Mouse (Mus musculus): ENCODE measurements around the gene Pglyrp1.

Gene Pglyrp1

DNA sequence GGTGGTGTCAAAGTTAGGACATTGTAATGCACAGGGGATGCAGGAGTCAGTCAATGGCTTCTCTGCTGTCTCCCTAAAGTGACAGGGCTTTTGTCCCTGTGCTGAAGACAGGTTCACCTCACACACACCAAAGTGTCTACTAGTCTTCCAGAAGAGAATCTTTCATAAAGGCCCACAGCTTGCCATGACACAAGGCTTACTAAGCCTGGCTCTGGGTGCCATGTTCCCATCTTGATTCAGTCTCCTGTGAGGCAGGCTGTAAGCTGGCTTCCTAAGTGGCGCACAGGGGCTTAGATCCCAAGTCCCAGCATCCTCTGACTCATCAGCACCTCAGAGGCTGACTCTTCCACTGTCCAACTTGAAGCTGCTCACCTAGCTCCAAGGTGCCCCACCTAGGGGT lies 15.8 kb downstream of the Pglyrp1 start:
- DNase-seq (ENCODE audit: low spot score): no peak

DNA sequence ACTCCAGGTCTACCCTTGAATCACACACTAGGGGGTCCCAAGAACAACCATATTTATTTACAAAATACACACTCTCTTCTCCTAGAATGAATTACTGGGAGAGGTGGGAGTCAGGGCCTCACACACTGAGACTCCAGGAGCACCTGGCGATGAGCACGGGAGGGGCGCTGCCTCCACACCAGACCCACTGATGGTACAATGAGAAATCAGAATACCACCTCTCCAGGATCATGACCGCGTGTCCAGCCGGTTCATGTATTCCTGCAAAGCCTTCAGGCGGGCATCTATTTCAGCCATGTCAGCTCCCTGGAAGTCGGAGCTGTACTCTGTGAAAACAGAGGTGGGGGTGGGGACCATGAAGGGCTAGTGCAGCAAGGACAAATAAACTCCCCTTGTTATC lies 19.7 kb downstream of the Pglyrp1 start:
- no peak for DNase-seq (ENCODE audit: low spot score)

DNA sequence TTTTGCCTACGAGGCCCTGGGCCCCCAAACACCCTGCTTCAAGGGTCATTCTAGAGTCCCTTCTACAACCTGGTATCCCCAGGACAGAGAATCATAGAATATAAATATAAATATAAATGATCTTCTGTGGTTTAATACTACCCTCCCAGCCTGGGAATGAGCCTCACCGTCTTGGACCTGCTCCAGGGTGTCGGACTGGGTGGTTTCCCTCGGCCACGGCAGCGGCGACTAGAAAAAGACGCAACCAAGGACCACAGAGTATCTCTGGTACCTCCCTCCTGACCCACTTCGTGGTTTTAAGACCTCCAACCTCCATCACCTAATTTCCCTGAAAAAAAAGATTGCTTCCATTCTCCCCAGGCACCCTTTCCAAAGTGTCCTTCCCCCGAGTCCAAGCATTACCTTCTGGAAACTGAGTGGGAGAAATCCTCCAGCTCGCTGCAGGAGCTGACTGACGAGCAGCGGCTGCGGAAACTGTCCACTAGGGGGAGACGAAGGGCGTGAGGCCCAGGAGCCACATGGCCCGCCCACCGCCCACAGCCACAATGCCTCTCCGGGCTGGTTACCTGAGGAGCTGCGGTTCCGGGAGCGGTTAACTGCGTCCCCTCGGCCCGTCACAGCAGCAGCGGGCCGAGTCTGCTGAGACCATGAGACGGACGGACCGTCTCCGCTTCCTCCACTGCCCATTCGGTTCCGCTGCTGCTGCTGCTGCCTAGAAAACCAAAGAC lies 20.9 kb downstream of the Pglyrp1 start:
- DNase-seq (ENCODE audit: low spot score): peak; percentile 71

DNA sequence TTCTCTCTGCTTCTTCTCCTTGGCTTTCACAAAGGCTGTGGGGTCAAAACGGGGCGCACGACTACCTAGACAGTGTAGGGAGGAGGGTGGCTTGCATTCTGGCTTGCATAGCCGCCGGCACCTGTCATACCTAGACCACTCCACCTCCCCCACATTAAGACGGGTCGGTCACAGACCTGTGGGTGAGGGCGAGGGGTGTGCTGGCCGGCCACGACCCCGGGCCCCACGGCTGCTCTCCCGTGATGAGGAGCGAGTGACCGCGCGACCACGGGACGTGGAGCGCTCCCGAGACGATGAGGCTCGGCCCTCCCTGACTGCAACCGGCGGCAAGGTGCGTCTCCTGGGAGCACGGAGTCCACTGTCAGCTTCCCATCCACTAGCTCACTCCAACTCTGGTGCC lies 21.9 kb downstream of the Pglyrp1 start:
- no peak for DNase-seq (ENCODE audit: low spot score)

DNA sequence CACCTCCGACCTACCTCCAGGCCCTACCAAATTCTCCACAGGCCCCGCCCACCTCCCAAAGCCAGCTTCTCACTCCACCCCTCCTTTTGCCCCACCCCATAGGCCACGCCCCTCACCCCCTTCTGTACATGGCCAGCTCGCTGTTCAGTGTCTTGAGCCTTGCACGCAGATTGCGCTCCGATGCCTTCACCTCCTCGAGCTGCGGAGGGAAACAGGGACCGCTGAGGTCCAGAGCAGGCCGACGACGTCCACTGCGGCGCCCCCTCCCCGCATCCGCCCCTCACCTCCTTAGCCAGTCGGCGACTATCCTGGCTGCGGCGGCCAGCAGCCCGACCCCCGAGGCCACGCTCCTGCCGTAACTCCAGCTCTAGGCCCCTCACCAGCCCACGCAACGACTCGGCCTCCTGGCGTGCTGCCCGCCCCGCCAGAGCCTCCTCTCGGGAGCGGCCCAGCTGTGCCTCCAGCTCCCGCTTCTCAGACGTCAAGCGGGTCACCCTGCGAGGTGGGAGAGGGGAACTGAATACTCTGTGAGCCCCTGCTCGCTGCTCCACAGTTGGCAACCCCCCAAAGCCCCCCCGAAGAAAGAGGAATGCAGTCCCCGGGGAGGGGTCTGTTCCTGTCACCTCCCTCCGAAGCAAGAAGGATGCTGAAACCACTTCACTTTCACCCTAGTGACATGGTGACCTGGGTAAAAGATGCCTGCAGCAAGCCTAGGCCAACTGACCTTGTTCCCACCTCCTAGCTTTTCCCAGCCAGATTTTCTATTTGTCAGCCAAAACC lies 22.7 kb downstream of the Pglyrp1 start:
- no peak for DNase-seq (ENCODE audit: low spot score)

DNA sequence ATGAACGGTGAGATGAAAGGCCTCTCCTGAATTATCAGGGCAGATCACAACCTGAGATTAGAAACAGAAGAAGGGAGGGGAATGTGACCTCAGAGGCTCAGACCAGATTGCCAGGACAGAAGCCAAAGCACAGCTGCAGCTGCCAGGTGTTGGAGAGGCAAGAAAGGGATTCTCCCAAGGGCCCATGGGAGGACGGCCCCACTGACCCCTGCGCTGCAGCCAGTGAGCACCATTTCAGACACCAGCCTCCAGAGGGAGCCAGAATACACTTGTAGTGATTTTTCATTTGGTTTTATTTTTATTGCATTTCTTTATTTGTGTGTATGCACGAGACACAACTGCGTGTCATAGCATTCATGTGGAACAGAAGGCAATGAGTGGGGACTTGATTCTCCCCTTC lies 25.4 kb downstream of the Pglyrp1 start:
- DNase-seq (ENCODE audit: low spot score): no peak

DNA sequence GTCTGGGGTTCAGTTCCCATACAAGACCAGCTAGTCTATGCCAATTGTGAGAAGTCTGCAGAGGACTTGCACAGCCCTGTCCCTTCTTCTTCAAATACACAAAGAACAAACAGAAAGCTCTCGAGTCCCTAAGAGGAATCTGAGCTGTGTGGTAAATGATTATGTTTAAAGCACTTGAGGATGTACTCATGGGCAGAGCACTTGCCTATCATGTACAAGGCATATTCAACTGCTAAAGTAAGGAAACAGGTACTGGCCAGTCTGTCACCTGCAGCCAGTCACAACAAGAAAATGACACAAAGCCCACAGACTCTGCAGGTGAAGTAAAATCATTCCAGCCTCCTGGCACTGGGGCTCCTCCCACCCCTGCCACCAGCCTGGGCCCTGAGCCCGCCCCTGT lies 29.4 kb downstream of the Pglyrp1 start:
- no peak for DNase-seq (ENCODE audit: low spot score)

DNA sequence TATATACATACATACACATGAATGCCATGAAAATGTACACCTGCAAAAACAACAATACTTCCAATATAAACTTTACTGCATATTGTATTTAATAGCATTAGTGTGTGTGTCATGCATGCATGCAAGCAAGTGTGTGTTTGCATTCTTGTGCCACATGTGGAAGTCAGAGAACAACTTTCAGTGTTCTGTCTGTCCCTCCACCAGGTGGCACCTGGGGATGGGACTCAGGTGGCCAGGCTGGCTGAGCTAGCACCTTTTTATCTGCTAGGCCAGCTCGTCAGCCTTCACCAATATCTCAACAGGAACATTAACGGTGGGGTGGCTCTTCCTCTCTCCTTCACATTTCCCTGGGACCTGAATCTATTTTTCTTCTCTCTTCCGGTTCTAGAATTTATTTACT lies 31.4 kb downstream of the Pglyrp1 start:
- DNase-seq (ENCODE audit: low spot score): no peak

DNA sequence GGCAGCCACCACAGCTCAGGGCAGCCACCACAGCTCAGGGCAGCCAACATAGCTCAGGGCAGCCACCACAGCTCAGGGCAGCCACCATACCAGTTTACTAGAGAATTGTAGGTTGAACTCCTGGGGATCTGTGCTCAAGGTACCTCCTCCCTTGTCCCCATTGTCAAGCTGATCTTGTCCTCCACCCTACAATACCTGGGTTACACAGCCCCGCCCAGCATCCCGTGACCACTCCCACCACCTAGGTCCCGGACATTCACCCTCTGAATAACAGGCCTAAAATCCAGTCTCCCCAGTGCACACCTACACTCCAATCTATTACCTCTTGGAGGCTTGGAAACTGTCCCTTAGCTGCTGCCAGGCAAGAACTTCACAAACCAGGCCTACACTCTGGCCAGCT lies 33.8 kb downstream of the Pglyrp1 start:
- no peak for DNase-seq (ENCODE audit: low spot score)

DNA sequence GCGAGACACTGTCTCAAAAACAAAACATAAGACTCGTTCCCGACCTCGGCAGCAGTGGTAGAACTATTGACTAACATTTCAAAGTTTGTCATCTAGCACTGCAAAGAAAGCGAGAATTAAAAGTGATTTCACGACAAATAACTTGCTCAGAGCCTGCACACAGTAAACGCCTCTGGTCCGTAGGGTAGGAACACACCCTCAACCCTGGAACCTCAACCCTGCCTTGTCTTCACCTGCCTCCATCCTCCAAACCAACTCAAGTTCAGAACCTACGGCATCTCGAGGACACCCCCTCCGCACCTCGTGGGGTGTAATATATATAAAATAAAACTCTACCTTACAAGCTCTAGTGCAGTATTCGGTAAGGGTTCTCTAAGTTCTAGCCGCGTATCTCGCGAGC lies 38.7 kb downstream of the Pglyrp1 start:
- DNase-seq (ENCODE audit: low spot score): no peak

DNA sequence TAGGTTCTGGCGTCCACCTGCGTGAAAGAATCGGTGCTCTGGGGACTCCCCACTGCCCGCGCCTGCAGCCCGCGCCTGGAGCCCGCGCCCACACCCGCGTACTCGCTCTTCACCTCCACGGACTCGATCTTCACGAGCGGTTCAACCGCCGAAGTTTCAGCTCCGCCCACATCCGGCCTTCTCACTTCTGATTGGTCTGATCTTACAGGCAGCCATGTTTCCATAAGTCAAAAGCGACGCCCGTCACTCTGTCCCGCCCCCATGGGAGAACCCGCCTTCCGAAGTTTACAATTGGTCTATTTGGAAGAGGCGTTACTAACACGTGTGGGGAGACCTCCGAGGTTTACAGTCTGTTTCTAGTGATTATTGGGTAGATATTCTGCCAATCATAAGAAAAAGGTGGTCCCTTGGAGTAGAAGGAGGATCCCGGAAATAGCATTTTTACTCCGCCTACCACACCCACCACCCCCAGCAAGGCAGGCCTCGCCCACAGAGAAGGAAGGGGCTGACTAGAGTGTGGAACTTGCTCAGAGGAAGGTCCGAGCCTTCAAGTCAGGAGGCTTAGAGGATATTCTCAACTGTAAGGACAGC lies 39.2 kb downstream of the Pglyrp1 start, which contains the start of gene Ccdc61:
TSS of gene Ccdc61 (minus strand) at position 175 of the 591 bp plus-strand sequence.
- DNase-seq (ENCODE audit: low spot score): peak; percentile 99

DNA sequence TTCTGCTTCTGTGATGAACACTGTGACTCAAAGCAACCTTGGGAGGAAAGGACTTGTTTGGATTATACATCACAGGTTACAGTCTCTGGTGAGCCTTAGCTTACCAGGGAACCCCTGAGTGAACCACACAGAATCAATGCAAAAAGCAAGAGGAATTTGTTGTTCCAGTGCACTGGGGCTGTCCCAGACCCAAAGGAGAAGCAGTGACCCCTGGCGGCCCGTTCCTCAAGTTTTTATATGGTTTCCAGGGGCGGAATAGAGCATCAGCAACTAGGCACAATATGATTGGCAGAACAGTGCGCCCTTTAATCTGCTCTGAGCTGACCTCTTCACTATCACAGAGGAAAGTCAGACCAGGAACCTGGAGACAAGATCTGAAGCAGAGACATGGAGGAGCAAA lies 45.1 kb downstream of the Pglyrp1 start:
- no peak for DNase-seq (ENCODE audit: low spot score)

DNA sequence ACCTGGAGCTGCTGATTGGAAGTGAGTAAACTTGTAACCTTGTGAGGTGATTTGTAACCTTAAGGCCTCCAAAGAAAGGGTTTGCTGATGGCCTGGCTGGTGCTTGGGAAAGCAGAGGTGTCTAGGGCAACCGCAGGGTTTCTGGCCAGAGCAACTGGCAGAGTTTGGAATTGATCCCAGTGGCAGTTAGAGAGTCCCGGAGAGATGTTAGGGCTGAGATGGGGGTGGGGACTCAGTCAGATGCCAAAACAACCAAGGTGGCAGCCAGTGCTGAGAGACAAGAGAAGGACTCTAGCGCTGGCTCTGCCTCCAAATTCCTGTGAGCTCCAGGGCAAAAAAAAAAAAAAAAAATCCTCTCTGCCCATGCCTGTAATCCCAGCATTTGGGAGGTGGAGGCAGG lies 46.8 kb downstream of the Pglyrp1 start:
- DNase-seq (ENCODE audit: low spot score): no peak

DNA sequence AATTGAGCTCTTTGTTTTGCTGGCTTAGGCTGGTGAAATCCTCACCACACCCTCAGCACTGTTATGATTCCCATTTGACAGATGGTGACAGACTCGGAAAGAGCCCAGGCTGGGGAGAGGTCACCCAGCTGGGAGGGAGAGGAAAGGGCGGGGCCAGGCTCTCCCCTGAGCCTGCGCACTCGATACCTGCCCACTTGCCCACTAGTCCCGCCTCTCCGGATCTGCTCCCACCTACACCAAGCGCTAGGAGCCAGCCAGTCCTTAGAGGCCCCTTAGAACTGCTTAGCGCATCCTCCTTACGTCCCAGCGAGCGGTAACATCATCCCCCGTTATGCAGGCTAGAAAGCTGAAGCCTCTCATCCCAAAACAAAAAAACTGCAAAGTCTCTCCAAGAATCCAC lies 49.9 kb downstream of the Pglyrp1 start:
- DNase-seq (ENCODE audit: low spot score): no peak

DNA sequence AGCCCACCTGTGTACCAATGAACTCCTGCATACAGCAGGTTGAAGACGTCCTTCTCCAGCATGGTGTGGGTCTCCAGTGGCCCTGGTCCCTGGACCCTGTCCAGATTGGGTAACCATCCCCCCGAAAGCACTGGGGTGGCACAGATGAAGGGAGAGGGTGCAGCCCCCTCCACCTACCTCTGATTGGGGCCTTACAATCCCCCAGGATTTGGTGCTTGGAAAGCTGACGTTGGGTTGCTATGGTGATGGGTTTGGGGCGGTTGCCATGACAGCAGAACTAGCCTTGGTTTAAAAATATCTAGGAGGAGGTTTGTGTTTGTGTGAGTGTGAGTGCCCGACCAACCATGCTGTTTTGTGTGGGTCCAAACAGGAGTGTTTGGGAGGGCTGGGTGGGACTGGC lies 51.7 kb downstream of the Pglyrp1 start:
- no peak for DNase-seq (ENCODE audit: low spot score)

DNA sequence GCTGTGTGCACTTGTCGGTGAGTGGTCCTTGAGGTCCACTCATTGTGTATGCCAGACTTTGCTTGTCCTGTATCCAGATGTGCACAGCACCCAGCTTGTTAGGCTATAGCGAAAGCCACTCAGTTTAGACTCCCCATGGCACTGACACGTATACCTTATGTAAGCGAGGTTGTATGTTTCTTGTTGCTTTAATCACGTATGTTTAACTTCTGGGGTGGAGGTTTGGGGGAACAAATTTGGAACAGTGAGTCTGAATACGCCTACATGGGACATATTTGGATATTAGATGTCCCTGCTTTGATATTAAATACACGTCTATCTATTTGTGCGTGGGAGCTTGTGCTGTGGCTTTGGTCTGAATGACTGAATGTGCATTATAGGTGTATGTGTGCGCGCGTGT lies 52.1 kb downstream of the Pglyrp1 start:
- DNase-seq (ENCODE audit: low spot score): no peak

DNA sequence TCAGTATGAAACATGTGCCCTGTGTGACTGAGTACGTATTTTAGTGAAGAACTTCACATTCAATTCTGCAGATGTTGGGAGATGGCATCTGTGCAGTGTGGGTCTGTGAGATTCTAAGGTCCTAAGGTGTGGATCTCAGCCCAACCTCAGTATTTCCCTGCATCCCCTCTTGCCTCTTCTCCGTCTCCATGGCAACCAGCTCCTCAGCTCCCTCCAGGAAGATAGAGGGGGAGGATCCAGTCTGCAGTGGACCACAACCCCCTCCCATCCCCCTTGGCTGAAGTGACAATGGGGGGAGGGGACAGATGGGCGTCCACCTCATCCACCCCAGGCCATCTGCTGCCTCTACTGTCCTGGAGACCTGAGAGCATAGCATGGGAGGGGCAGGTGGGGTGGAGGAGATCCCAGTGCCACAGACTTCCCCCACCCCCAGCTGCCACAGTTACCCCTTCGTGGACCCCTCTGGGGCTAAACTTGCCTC lies 52.6 kb downstream of the Pglyrp1 start:
- DNase-seq (ENCODE audit: low spot score): no peak

DNA sequence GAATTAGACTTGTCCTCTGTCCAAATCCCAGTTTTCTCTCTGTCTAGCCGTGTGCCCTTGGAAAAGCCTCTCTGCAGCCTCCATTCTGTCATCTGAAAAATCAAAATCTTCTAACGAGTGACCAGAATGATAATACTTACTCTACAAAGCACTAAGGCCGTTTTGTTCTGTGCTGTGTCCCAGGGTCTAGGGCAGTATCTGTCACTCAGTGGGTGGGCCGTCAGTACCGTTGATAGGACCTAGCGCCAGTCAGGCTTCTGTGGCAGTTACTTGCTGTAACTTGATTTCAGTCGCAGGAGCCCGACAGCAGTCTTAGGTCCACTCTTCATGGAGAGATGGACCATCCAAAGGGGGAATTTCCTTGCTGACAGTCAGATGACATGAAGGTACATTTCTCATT lies 53.2 kb downstream of the Pglyrp1 start:
- DNase-seq (ENCODE audit: low spot score): no peak

DNA sequence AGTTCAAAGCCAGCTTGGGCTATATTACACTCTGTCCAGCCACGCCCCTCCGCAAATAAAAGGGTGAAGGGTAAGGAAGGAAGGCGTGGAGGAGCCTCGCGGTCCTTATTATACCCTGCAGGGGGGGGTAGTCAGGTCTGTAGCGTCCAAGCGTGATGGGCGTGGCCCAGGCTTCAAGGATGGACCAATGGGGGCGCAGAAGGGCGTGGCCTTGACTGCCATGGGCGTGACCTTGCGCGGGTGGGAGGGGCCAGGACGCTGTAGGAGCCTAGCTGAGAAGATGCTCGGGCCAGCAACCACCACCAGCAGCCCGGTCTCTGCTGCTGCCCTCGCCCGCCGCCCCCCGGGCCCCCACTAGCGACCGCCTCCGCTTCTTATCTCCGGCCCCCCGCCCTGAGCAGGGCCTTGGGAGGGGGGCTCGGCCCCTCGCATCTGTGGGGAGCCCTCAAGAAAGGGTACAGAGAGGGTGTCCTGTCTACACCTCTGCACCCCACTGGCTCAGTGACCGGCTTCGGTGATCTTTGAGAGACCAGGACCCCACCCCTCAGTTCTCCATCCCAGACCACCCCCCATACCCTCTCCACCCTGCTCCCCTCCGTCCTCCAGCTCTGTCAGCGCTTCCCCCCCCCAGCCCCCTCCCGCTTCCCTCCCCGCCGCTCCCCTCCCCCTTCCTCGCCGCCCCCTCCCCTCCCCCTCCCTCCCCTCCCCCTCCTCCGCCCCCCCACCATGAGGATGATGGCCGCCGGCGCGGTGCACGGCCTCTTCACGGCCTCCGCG lies 54.2 kb downstream of the Pglyrp1 start, which contains the start of gene Nova2:
TSS of gene Nova2 (plus strand) at position 727 of the 777 bp plus-strand sequence.
- peak; percentile 84 for DNase-seq (ENCODE audit: low spot score)

DNA sequence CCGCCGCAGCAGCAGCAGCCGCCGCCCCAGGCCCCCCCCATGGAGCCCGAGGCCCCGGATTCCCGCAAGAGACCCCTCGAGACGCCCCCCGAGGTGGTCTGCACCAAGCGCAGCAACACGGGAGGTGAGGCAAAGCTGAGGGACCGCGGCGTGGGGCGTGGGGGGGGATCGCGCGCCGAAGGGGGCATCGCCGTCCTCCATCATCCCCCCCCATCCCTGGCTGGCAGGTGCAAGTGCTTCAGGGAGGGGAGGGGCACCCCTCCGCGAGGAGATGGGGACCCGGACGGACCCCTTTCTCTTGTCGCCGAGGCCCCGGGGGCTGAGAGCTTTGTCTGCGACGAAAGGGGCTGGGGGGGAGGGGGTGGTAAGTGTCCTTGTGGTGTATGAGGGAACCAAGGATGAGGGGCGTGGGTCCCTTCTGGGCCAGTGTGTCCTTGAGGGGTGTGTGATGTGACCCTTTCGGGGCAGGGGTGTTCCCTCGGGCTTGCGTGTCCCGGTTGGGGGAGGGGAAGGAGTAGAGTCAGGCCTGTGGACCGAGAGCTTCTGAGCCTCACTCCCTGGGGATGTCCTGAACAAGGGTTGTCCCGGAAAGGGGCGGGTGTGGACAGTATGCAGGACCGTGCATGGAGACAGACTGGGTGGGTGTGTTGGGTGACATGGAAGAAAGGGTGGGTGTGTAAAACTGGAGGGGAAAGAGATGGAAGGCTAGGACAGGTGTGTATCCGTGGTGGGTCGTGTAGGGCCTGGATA lies 55.1 kb downstream of the Pglyrp1 start:
- no peak for DNase-seq (ENCODE audit: low spot score)

DNA sequence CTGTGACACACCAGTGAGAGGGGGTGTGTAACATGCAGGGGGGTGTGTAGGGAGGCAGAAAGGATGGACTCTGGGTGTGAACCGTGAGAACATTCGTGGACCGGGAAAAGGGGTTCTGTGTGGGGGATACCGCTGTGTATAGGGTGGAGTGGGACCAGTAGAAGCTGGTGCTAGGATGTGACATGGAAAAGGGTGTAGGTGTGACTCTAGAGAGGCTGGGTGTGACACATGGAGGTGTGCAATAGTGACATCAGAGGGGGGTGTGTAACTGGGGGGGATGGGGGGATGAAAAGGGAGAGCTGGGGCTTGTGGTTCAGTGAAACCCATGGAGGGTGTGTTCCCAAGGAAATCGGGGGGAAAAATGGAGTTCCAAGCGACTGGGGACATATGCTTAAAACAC lies 55.8 kb downstream of the Pglyrp1 start:
- no peak for DNase-seq (ENCODE audit: low spot score)

DNA sequence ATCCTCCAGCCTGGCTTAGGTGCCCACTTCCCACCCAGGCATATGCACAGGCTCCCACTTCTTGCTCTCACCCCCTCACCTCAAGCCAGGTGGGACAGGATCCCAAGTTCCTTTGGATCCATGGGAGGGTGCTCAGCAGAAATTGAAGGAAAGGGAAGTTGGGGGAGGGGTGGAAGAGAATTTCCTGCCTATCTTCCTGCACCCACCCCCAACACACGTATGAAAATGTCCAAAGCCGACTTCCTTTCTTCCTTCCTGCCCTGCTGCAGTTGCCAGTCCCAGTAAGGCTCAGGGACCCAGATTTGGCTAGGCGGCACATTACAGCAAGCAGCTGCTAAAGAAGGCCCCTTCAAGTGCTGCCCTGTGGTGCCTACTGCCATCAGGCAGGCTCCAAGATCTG lies 56.6 kb downstream of the Pglyrp1 start:
- no peak for DNase-seq (ENCODE audit: low spot score)
